24 mouse cellular contexts compared by ENCODE assay signal in the genomic region with DNA sequence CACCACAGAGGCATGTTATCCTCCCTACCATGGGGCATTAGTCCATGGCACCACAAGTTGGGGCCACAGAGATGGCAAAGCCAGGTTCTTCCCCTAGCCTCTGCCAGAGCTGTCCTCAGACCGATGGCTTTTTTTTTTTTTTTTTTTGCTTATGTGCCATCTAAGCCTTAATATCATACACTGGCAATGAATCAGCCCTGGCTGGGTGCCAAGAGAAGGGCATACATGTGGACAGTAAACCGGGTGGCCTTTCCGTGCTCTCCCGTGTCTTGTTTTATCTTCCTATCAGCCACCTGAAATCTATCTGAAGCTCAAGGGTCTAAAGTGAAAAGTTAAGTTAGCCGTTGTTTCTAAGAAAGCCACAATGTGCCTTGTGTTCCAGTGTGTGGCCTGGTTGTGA. TPM values are rescaled to one million over a fixed set of nuclear protein-coding genes. Genes with fewer than 3 reads are reported as not detected.
DNase-seq lines count a peak whose midpoint lies in the region; ATAC-seq lines count a peak whose summit lies in the region.
"Had no signal": no experiment of that assay in that cellular context is flagged by ENCODE, and none has a peak within 500 bp of the region (broad histone marks: within the 10 kb centered on the region; RNA-seq: fewer than 3 reads in every experiment).

No protein-coding gene starts in this region.

- peaks cover 35% of the 10 kb centered on the region for H3K27me3 ChIP-seq in kidney, embryonic 16.5 days (ENCODE audit: insufficient read depth, low read length)
- peaks cover 32% of the 10 kb centered on the region for H3K27me3 ChIP-seq in midbrain, embryonic 14.5 days (ENCODE audit: control insufficient read depth, insufficient read depth, low read length)
- peaks cover 38% of the 10 kb centered on the region for H3K27me3 ChIP-seq in midbrain, embryonic 11.5 days (ENCODE audit: control insufficient read depth, insufficient read depth, low read length)
- H3K27me3 ChIP-seq in neural tube, embryonic 13.5 days, result peaks cover 46% of the 10 kb centered on the region
- H3K27me3 ChIP-seq in liver, embryonic 11.5 days (replicated peaks; ENCODE audit: control insufficient read depth, insufficient read depth, low read length), result peaks cover 32% of the 10 kb centered on the region

- no peak overlapping the region for H3K4me3 ChIP-seq in kidney, embryonic 16.5 days (ENCODE audit: low read length)
- no peak overlapping the region for H3K4me3 ChIP-seq in midbrain, embryonic 14.5 days (replicated peaks; ENCODE audit: low read depth, low read length)
- H3K4me3 ChIP-seq in midbrain, embryonic 11.5 days (ENCODE audit: low read depth, low read length), result no peak overlapping the region
- peak overlapping the region; percentile 48 for H3K4me3 ChIP-seq in neural tube, embryonic 13.5 days
- no peak overlapping the region for H3K4me3 ChIP-seq in liver, embryonic 11.5 days (ENCODE audit: low read depth, low read length)
- H3K4me3 ChIP-seq: embryonic facial prominence, embryonic 12.5 days; forebrain, embryonic 12.5 days; heart, embryonic 15.5 days; intestine, embryonic 15.5 days; limb, embryonic 15.5 days; liver, embryonic 15.5 days; lung, embryonic 15.5 days; stomach, embryonic 15.5 days had no signal

- ATAC-seq in kidney, embryonic 16.5 days (ENCODE audit: low FRiP score, low TSS enrichment), result no peak
- no peak for ATAC-seq in midbrain, embryonic 14.5 days (ENCODE audit: low FRiP score, low TSS enrichment)
- no peak for ATAC-seq in midbrain, embryonic 11.5 days (ENCODE audit: low FRiP score)
- no peak for ATAC-seq in neural tube, embryonic 13.5 days (ENCODE audit: low read depth)
- ATAC-seq in liver, embryonic 11.5 days (replicated peaks; ENCODE audit: low FRiP score), result no peak
- ATAC-seq: intestine, embryonic 15.5 days had no signal

- peaks cover 11% of the 10 kb centered on the region; the same call in 1 of the 2 replicates for H3K4me1 ChIP-seq in kidney, embryonic 16.5 days (ENCODE audit: insufficient read depth, low read length)
- peaks cover 10% of the 10 kb centered on the region; the same call in 1 of the 2 replicates for H3K4me1 ChIP-seq in midbrain, embryonic 14.5 days (ENCODE audit: control insufficient read depth, insufficient read depth, low read length)
- H3K4me1 ChIP-seq in midbrain, embryonic 11.5 days (ENCODE audit: control insufficient read depth, insufficient read depth, low read length), result peaks cover 4% of the 10 kb centered on the region; the same call in 1 of the 2 replicates
- peaks cover 44% of the 10 kb centered on the region for H3K4me1 ChIP-seq in neural tube, embryonic 13.5 days (replicated peaks)
- no peaks in the 10 kb centered on the region for H3K4me1 ChIP-seq in liver, embryonic 11.5 days (replicated peaks; ENCODE audit: control insufficient read depth, insufficient read depth, low read length)
- H3K4me1 ChIP-seq: liver, embryonic 15.5 days; lung, embryonic 15.5 days had no signal

- H3K9me3 ChIP-seq in kidney, embryonic 16.5 days (ENCODE audit: low read length), result no peaks in the 10 kb centered on the region
- H3K9me3 ChIP-seq in midbrain, embryonic 14.5 days (ENCODE audit: control insufficient read depth, low read length), result no peaks in the 10 kb centered on the region
- no peaks in the 10 kb centered on the region for H3K9me3 ChIP-seq in midbrain, embryonic 11.5 days (ENCODE audit: control insufficient read depth, low read length)
- no peaks in the 10 kb centered on the region for H3K9me3 ChIP-seq in neural tube, embryonic 13.5 days
- no peaks in the 10 kb centered on the region for H3K9me3 ChIP-seq in liver, embryonic 11.5 days (ENCODE audit: control insufficient read depth, low read length)
- H3K9me3 ChIP-seq: embryonic facial prominence, embryonic 12.5 days; forebrain, embryonic 12.5 days; heart, embryonic 15.5 days; intestine, embryonic 15.5 days; limb, embryonic 15.5 days; liver, embryonic 15.5 days; lung, embryonic 15.5 days; stomach, embryonic 15.5 days had no signal

- DNase-seq in cerebellum, postnatal 14 days, result peak; percentile 34 to 47
- DNase-seq in cerebellum, adult 18-20 months, result no peak
- peak; percentile 7 for DNase-seq in kidney, postnatal 10 days
- peak; percentile 23 for DNase-seq in midbrain, embryonic 14.5 days
- DNase-seq in midbrain, embryonic 11.5 days (ENCODE audit: low spot score, missing footprints), result no peak
- DNase-seq in liver, embryonic 11.5 days (ENCODE audit: low spot score), result no peak
- DNase-seq: adrenal gland, postnatal 14 days; cerebellum, adult 9-10 months; heart, postnatal 4 days; kidney, adult 9 months; layer of hippocampus, adult 9-11 months; thymus, adult 2 months; thymus, postnatal 4 days had no signal

- 80% methylated on average over 5 of the region's 5 CpGs for WGBS in kidney, embryonic 16.5 days
- 84% methylated on average over 5 of the region's 5 CpGs for WGBS in midbrain, embryonic 14.5 days
- 89% methylated on average over 5 of the region's 5 CpGs for WGBS in midbrain, embryonic 11.5 days
- WGBS in neural tube, embryonic 13.5 days, result 79% methylated on average over 5 of the region's 5 CpGs
- WGBS in liver, embryonic 11.5 days, result 88% methylated on average over 5 of the region's 5 CpGs

- H3K4me2 ChIP-seq in kidney, embryonic 16.5 days (replicated peaks; ENCODE audit: low read depth, low read length), result no peak overlapping the region
- peak overlapping the region; percentile 89 for H3K4me2 ChIP-seq in midbrain, embryonic 14.5 days (ENCODE audit: low read length)
- H3K4me2 ChIP-seq in midbrain, embryonic 11.5 days, result no peak overlapping the region
- H3K4me2 ChIP-seq in neural tube, embryonic 13.5 days, result peak overlapping the region; percentile 85
- H3K4me2 ChIP-seq in liver, embryonic 11.5 days, result no peak overlapping the region
- H3K4me2 ChIP-seq: embryonic facial prominence, embryonic 12.5 days; heart, embryonic 15.5 days; intestine, embryonic 15.5 days; limb, embryonic 15.5 days; liver, embryonic 15.5 days; lung, embryonic 15.5 days; stomach, embryonic 15.5 days had no signal

- no peaks in the 10 kb centered on the region for H3K36me3 ChIP-seq in kidney, embryonic 16.5 days (ENCODE audit: insufficient read depth, low read length)
- H3K36me3 ChIP-seq in midbrain, embryonic 14.5 days (ENCODE audit: control insufficient read depth, insufficient read depth, low read length), result no peaks in the 10 kb centered on the region
- H3K36me3 ChIP-seq in midbrain, embryonic 11.5 days (ENCODE audit: control insufficient read depth, insufficient read depth, low read length), result no peaks in the 10 kb centered on the region
- H3K36me3 ChIP-seq in neural tube, embryonic 13.5 days, result no peaks in the 10 kb centered on the region
- H3K36me3 ChIP-seq in liver, embryonic 11.5 days (ENCODE audit: control insufficient read depth, insufficient read depth, low read length), result no peaks in the 10 kb centered on the region
- H3K36me3 ChIP-seq: embryonic facial prominence, embryonic 12.5 days; forebrain, embryonic 12.5 days; heart, embryonic 15.5 days; intestine, embryonic 15.5 days; limb, embryonic 15.5 days; liver, embryonic 15.5 days; lung, embryonic 15.5 days; stomach, embryonic 15.5 days had no signal

- no peak overlapping the region for H3K27ac ChIP-seq in kidney, embryonic 16.5 days (ENCODE audit: low read length)
- H3K27ac ChIP-seq in midbrain, embryonic 14.5 days (replicated peaks; ENCODE audit: low read depth, low read length), result no peak overlapping the region
- no peak overlapping the region for H3K27ac ChIP-seq in midbrain, embryonic 11.5 days (ENCODE audit: low read depth, low read length)
- no peak overlapping the region for H3K27ac ChIP-seq in neural tube, embryonic 13.5 days (replicated peaks)
- no peak overlapping the region for H3K27ac ChIP-seq in liver, embryonic 11.5 days (ENCODE audit: low read depth, low read length)
- H3K27ac ChIP-seq: embryonic facial prominence, embryonic 12.5 days; forebrain, embryonic 12.5 days; heart, embryonic 15.5 days; intestine, embryonic 15.5 days; limb, embryonic 15.5 days; liver, embryonic 15.5 days; lung, embryonic 15.5 days; macrophage; stomach, embryonic 15.5 days had no signal

- no peak overlapping the region for H3K9ac ChIP-seq in kidney, embryonic 16.5 days (replicated peaks; ENCODE audit: low read length)
- no peak overlapping the region; the same call in 1 of the 2 replicates for H3K9ac ChIP-seq in midbrain, embryonic 14.5 days (replicated peaks; ENCODE audit: low read length)
- H3K9ac ChIP-seq in midbrain, embryonic 11.5 days (ENCODE audit: low read length), result no peak overlapping the region
- H3K9ac ChIP-seq in neural tube, embryonic 13.5 days, result peak overlapping the region; percentile 72; the same call in 1 of the 2 replicates
- H3K9ac ChIP-seq in liver, embryonic 11.5 days (ENCODE audit: low read depth, low read length), result no peak overlapping the region
- H3K9ac ChIP-seq: embryonic facial prominence, embryonic 12.5 days; forebrain, embryonic 12.5 days; heart, embryonic 15.5 days; intestine, embryonic 15.5 days; limb, embryonic 15.5 days; liver, embryonic 15.5 days; lung, embryonic 15.5 days; stomach, embryonic 15.5 days had no signal

RNA-seq across cellular contexts. Expression of gene Cbln4, which starts 3.7 kb away (rescaled TPM):
- 4.5 and 4.9 TPM in 2 replicates for polyA plus RNA-seq in kidney, embryonic 16.5 days (2015; fragmentation: Nextera tagmentation; extraction: Ambion mirVana)
- 29.0 and 34.7 TPM in 2 replicates for polyA plus RNA-seq in midbrain, embryonic 14.5 days (2014; fragmentation: Nextera tagmentation; extraction: Ambion mirVana)
- polyA plus RNA-seq in midbrain, embryonic 11.5 days (2014; fragmentation: Nextera tagmentation; extraction: Ambion mirVana), result 0.80 and 1.2 TPM in 2 replicates
- 23.7 and 24.6 TPM in 2 replicates for polyA plus RNA-seq in neural tube, embryonic 13.5 days (2015; fragmentation: Nextera tagmentation; extraction: Ambion mirVana)
- 0.10 and 0.23 TPM in 2 replicates for polyA plus RNA-seq in liver, embryonic 11.5 days (2014; fragmentation: Nextera tagmentation; extraction: Ambion mirVana)
- polyA plus RNA-seq: macrophage; thymus, adult 2 months had no signal

Comparison
In these comparisons a context has a peak if more than half of its experiments do, and no peak if none do; other contexts are left out.
1. DNase-seq: peak in cerebellum, postnatal 14 days (2 of 2), kidney, postnatal 10 days (single experiment) and midbrain, embryonic 14.5 days (single experiment); none in cerebellum, adult 18-20 months (0 of 2), midbrain, embryonic 11.5 days (single experiment) and liver, embryonic 11.5 days (single experiment).
2. H3K4me2 ChIP-seq: peak in midbrain, embryonic 14.5 days (single experiment) and neural tube, embryonic 13.5 days (single experiment); none in kidney, embryonic 16.5 days (single experiment), midbrain, embryonic 11.5 days (single experiment) and liver, embryonic 11.5 days (single experiment).